In the genomic region with DNA sequence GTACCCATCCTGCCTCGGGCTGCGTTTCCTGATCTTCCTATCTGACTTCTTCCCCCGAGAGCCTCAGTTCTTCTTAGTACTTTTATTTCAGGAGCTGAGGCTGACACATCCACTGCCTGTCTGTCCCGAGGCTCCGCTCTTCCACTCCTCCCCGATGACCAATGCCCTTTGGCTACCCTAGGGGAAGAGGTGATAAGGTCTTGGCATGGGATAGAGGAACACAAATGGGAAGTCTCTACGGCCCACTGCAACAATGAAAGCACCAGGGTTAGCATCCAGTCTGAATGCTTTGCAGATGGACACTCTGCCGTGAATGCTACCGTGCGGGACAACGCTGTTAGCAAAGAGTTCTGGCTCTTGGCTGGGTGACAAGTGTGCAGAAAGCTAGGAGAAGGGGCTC, we compare ENCODE assay signal across 11 mouse cellular contexts.
DNase-seq lines count a peak whose midpoint lies in the region; ATAC-seq and TF ChIP-seq lines count a peak whose summit lies in the region.
"Had no signal": no experiment of that assay in that cellular context is flagged by ENCODE, and none has a peak within 500 bp of the region (broad histone marks: within the 10 kb centered on the region; RNA-seq: fewer than 3 reads in every experiment).

No protein-coding gene starts in this region.

- no peak for TF ChIP-seq POLR2A in liver, adult 2 months (IDR thresholded peaks at IDR 0.05; ENCODE audit: extremely low read depth, insufficient read depth, low read length)

- no peaks in the 10 kb centered on the region for H3K79me2 ChIP-seq in liver, adult 2 months (ENCODE audit: control insufficient read depth, insufficient read depth, low read length)

- no peak overlapping the region for H3K4me2 ChIP-seq in liver, postnatal 0 days (ENCODE audit: low read depth, low read length)
- no peak overlapping the region for H3K4me2 ChIP-seq in midbrain, embryonic 16.5 days (ENCODE audit: low read length)
- H3K4me2 ChIP-seq in midbrain, postnatal 0 days (ENCODE audit: low read depth, low read length, poor library complexity, severe bottlenecking): no peak overlapping the region
- H3K4me2 ChIP-seq: hindbrain, embryonic 15.5 days; liver, embryonic 13.5 days had no signal

- no peak for DNase-seq in gastrocnemius, adult 2 months
- no peak for DNase-seq in gastrocnemius, postnatal 14 days
- peak; percentile 77 for DNase-seq in liver, adult 2 months (ENCODE audit: extremely low read depth, low read depth, low spot score)
- DNase-seq in liver, postnatal 0 days: no peak
- DNase-seq in midbrain, postnatal 0 days (ENCODE audit: low spot score): no peak
- peak; percentile 41 for DNase-seq in lung, postnatal 36 days
- DNase-seq in T-cell, adult 2 months (ENCODE audit: low spot score): no peak
- DNase-seq: kidney, adult 11 months had no signal

- no peak for ATAC-seq in liver, postnatal 0 days
- no peak for ATAC-seq in midbrain, embryonic 16.5 days
- ATAC-seq in midbrain, postnatal 0 days (ENCODE audit: low FRiP score): no peak

- no peak for TF ChIP-seq CTCF in gastrocnemius, adult 2 months (IDR thresholded peaks at IDR 0.05)
- no peak for TF ChIP-seq CTCF in liver, adult 2 months (IDR thresholded peaks at IDR 0.05; ENCODE audit: low read depth, low read length)
- TF ChIP-seq CTCF in liver, postnatal 0 days (IDR thresholded peaks at IDR 0.05; ENCODE audit: low read depth): no peak
- TF ChIP-seq CTCF in midbrain, postnatal 0 days (IDR thresholded peaks at IDR 0.05): no peak

- peak overlapping the region; percentile 49 for H3K4me3 ChIP-seq in gastrocnemius, adult 2 months
- no peak overlapping the region for H3K4me3 ChIP-seq in liver, adult 2 months (ENCODE audit: insufficient read depth, low read depth, low read length)
- H3K4me3 ChIP-seq in liver, postnatal 0 days (ENCODE audit: low read depth, low read length): no peak overlapping the region
- no peak overlapping the region for H3K4me3 ChIP-seq in midbrain, embryonic 16.5 days (ENCODE audit: low read depth, low read length)
- no peak overlapping the region for H3K4me3 ChIP-seq in midbrain, postnatal 0 days (ENCODE audit: low read depth, low read length)
- H3K4me3 ChIP-seq: hindbrain, embryonic 15.5 days; liver, embryonic 13.5 days had no signal

- H3K27ac ChIP-seq in gastrocnemius, adult 2 months: peak overlapping the region; percentile 25; the same call in 1 of the 2 replicates
- no peak overlapping the region for H3K27ac ChIP-seq in liver, adult 2 months (replicated peaks; ENCODE audit: insufficient read depth, low read depth, low read length)
- no peak overlapping the region for H3K27ac ChIP-seq in liver, postnatal 0 days (ENCODE audit: low read depth)
- 0 out of 2 replicates have a peak overlapping the region, but pooled peaks have one; percentile 17 for H3K27ac ChIP-seq in midbrain, embryonic 16.5 days (ENCODE audit: low read length)
- no peak overlapping the region for H3K27ac ChIP-seq in midbrain, postnatal 0 days (ENCODE audit: low read depth, low read length)
- H3K27ac ChIP-seq: hindbrain, embryonic 15.5 days; liver, embryonic 13.5 days had no signal

- H3K4me1 ChIP-seq in liver, adult 2 months (ENCODE audit: control insufficient read depth, insufficient read depth, low read length): peaks cover 24% of the 10 kb centered on the region
- H3K4me1 ChIP-seq in liver, postnatal 0 days (ENCODE audit: insufficient read depth): no peaks in the 10 kb centered on the region
- H3K4me1 ChIP-seq in midbrain, embryonic 16.5 days (ENCODE audit: control insufficient read depth, insufficient read depth, low read length): peaks cover 2% of the 10 kb centered on the region; the same call in 1 of the 2 replicates
- H3K4me1 ChIP-seq in midbrain, postnatal 0 days (ENCODE audit: insufficient read depth, low read length): no peaks in the 10 kb centered on the region
- H3K4me1 ChIP-seq: hindbrain, embryonic 15.5 days had no signal

- no peaks in the 10 kb centered on the region for H3K9me3 ChIP-seq in liver, postnatal 0 days (ENCODE audit: low read length)
- H3K9me3 ChIP-seq in midbrain, embryonic 16.5 days (replicated peaks; ENCODE audit: control insufficient read depth, low read length, poor library complexity, severe bottlenecking): no peaks in the 10 kb centered on the region
- H3K9me3 ChIP-seq in midbrain, postnatal 0 days (ENCODE audit: low read length): no peaks in the 10 kb centered on the region
- H3K9me3 ChIP-seq: hindbrain, embryonic 15.5 days; liver, embryonic 13.5 days had no signal

- H3K36me3 ChIP-seq in liver, adult 2 months (ENCODE audit: control insufficient read depth, insufficient read depth, low read length): no peaks in the 10 kb centered on the region
- H3K36me3 ChIP-seq in liver, postnatal 0 days (replicated peaks; ENCODE audit: insufficient read depth, low read length): peaks cover 22% of the 10 kb centered on the region
- H3K36me3 ChIP-seq in midbrain, embryonic 16.5 days (ENCODE audit: control insufficient read depth, insufficient read depth, low read length): peaks cover 27% of the 10 kb centered on the region
- H3K36me3 ChIP-seq in midbrain, postnatal 0 days (ENCODE audit: insufficient read depth, low read length): peaks cover 51% of the 10 kb centered on the region

- H3K27me3 ChIP-seq in liver, adult 2 months (ENCODE audit: control insufficient read depth, insufficient read depth, low read length): no peaks in the 10 kb centered on the region
- no peaks in the 10 kb centered on the region for H3K27me3 ChIP-seq in liver, postnatal 0 days (ENCODE audit: insufficient read depth, low read length)
- no peaks in the 10 kb centered on the region for H3K27me3 ChIP-seq in midbrain, embryonic 16.5 days (ENCODE audit: control insufficient read depth, insufficient read depth, low read depth, low read length)
- H3K27me3 ChIP-seq in midbrain, postnatal 0 days (ENCODE audit: insufficient read depth, low read length): no peaks in the 10 kb centered on the region
- H3K27me3 ChIP-seq: hindbrain, embryonic 15.5 days; liver, embryonic 13.5 days had no signal

- H3K9ac ChIP-seq in liver, adult 2 months (ENCODE audit: low read depth, low read length): no peak overlapping the region
- no peak overlapping the region for H3K9ac ChIP-seq in liver, postnatal 0 days (replicated peaks)
- H3K9ac ChIP-seq in midbrain, embryonic 16.5 days (ENCODE audit: low read depth, low read length): no peak overlapping the region
- H3K9ac ChIP-seq in midbrain, postnatal 0 days (replicated peaks; ENCODE audit: low read length, poor library complexity, severe bottlenecking): no peak overlapping the region
- H3K9ac ChIP-seq: hindbrain, embryonic 15.5 days; liver, embryonic 13.5 days had no signal

- intact Hi-C loops in gastrocnemius, adult 2 months (cut with DNase I): no loop called here
- intact Hi-C loops in gastrocnemius, postnatal 14 days (cut with DNase I; ENCODE audit: low total_unique reads): loop anchor here (10.0 kb wide), 1 partner anchor 110 kb away; no protein-coding TSS in a partner anchor

- 44% methylated on average over 11 of the region's 11 CpGs for WGBS in liver, adult 2 months
- whole genome bisulfite sequencing in liver, postnatal 0 days (ENCODE audit: insufficient replicate concordance): 76% methylated on average over 11 of the region's 11 CpGs
- 77% methylated on average over 11 of the region's 11 CpGs for WGBS in midbrain, embryonic 16.5 days
- 77% methylated on average over 11 of the region's 11 CpGs for WGBS in midbrain, postnatal 0 days

- TF ChIP-seq EP300 in liver, postnatal 0 days (IDR thresholded peaks at IDR 0.05; ENCODE audit: low read depth): no peak

Comparison
In these comparisons a context has a peak if more than half of its experiments do, and no peak if none do; other contexts are left out.
1. DNase-seq: peak in liver, adult 2 months (single experiment) and lung, postnatal 36 days (single experiment); none in gastrocnemius, adult 2 months (single experiment), gastrocnemius, postnatal 14 days (single experiment), liver, postnatal 0 days (single experiment), midbrain, postnatal 0 days (single experiment) and T-cell, adult 2 months (single experiment).
2. H3K27ac ChIP-seq: peak in gastrocnemius, adult 2 months (single experiment) and midbrain, embryonic 16.5 days (single experiment); none in liver, adult 2 months (single experiment), liver, postnatal 0 days (single experiment) and midbrain, postnatal 0 days (single experiment).